Mouse (Mus musculus) heart, adult 2 months (tissue): Measurements from ENCODE around the gene Ccdc187.

ENCODE experiments used
- CTCF ChIP-seq: fragments of 200-600 bp; IDR thresholded peaks from 2 replicates; pipeline ENCODE4 v1.8.1; 2022; ENCODE audit warnings: antibody characterized with exemption, mild to moderate bottlenecking, moderate library complexity
- EP300 ChIP-seq: fragments of 200-500 bp; IDR thresholded peaks from 2 replicates; pipeline ENCODE4 v1.6.1; 2011; ENCODE audit warnings: low read depth, low read length, control low read depth; ENCODE audit not compliant: insufficient read depth

- TF ChIP-seq EP300: no peak
- TF ChIP-seq CTCF: no peak
Observed at GRCm38 (mm10) chr2:26290133-26290532, 4.2 kb downstream of the Ccdc187 start.
